Mouse (Mus musculus) stomach, postnatal 0 days (tissue): ENCODE data around the gene Lefty2. TPM values are rescaled to one million over a fixed set of nuclear protein-coding genes. Genes with fewer than 3 reads are reported as not detected.

ENCODE experiments used
- ATAC-seq: fragments of 200-750 bp; cut with Nextera tagmentation; 2 replicates; pipeline ENCODE4 v1.8.0; 2017; ENCODE audit not compliant: low FRiP score, low TSS enrichment
- DNase-seq: peaks from one replicate; pipeline ENCODE4 v3.0.0-alpha.2; 2016; ENCODE audit warnings: low spot score
- H3K27ac ChIP-seq: fragments of 300-500 bp; sonication (generic); replicated peaks from 2 replicates; pipeline ENCODE4 v1.5.1; 2014; ENCODE audit warnings: mild to moderate bottlenecking, control low read depth
- H3K27me3 ChIP-seq: fragments of 300-500 bp; sonication (generic); 2 replicates; pipeline ENCODE4 v1.6.1; 2014; ENCODE audit warnings: low read length; ENCODE audit not compliant: control insufficient read depth, insufficient read depth
- H3K36me3 ChIP-seq: fragments of 300-500 bp; sonication (generic); 2 replicates; pipeline ENCODE4 v1.6.1; 2014; ENCODE audit warnings: low read length, mixed read lengths; ENCODE audit not compliant: control insufficient read depth, insufficient read depth
- H3K4me1 ChIP-seq: fragments of 300-500 bp; sonication (generic); replicated peaks from 2 replicates; pipeline ENCODE4 v1.6.1; 2014; ENCODE audit warnings: antibody characterized with exemption; ENCODE audit not compliant: control insufficient read depth, insufficient read depth
- H3K4me2 ChIP-seq: fragments of 300-500 bp; sonication (generic); replicated peaks from 2 replicates; pipeline ENCODE4 v1.6.1; 2014; ENCODE audit warnings: low read depth, mild to moderate bottlenecking, control low read depth, moderate library complexity
- H3K4me3 ChIP-seq: fragments of 300-500 bp; sonication (generic); 2 replicates; pipeline ENCODE4 v1.5.1; 2014; ENCODE audit warnings: low read depth, low read length, control low read depth
- H3K9ac ChIP-seq: fragments of 300-500 bp; sonication (generic); 2 replicates; pipeline ENCODE4 v1.6.1; 2014; ENCODE audit warnings: mild to moderate bottlenecking, low read length, control low read depth, mixed read lengths
- H3K9me3 ChIP-seq: fragments of 300-500 bp; sonication (generic); 2 replicates; pipeline ENCODE4 v1.6.1; 2016; ENCODE audit warnings: low read length; ENCODE audit not compliant: control insufficient read depth
- CTCF ChIP-seq: IDR thresholded peaks from 2 replicates; pipeline ENCODE4 v1.5.1; 2016; ENCODE audit warnings: antibody characterized with exemption, low read depth, mild to moderate bottlenecking, moderate library complexity
- EP300 ChIP-seq: optimal IDR thresholded peaks from 2 replicates; pipeline ENCODE3; 2016; ENCODE audit warnings: antibody characterized with exemption
- WGBS: fragments of 180-500 bp; shearing (Covaris S2); extraction: QIAGEN DNeasy Blood & Tissue Kit; methylation state at CpG from one replicate; pipeline ENCODE4 v1.1.7; 2014; 5-methylcytosine and 5-hydroxymethylcytosine counted together
- polyA plus RNA-seq: library from polyadenylated mRNA; unstranded; fragments of >200 nt; fragmentation: Nextera tagmentation; extraction: Ambion mirVana; gene quantifications from 2 replicates; pipeline ENCODE4 v1.2.1, GENCODE M21; 2015

Lefty2 gene
- polyA plus RNA-seq, 1 experiment from 2014 or later, result 0.13 TPM

DNA sequence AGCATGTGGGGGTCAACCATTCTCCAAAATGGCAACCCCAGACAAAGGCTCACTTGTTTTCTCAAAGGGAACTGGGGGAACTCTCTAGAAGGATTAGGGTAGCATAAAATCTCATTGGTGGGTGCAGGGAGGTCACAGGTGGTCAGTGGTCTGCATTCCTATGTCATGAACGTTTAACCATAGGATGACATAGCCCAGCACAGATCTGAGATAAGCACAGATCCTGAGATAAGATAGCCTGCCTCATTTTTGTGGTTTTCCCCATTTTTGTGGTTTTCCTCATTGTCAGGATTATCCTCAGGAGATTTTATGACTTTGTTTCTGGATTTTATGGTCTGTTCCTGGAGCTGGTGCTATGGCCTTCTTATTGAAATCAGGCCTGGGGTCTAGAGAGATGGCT, 24.1 kb downstream of the Lefty2 start:
- ATAC-seq, result no peak

DNA sequence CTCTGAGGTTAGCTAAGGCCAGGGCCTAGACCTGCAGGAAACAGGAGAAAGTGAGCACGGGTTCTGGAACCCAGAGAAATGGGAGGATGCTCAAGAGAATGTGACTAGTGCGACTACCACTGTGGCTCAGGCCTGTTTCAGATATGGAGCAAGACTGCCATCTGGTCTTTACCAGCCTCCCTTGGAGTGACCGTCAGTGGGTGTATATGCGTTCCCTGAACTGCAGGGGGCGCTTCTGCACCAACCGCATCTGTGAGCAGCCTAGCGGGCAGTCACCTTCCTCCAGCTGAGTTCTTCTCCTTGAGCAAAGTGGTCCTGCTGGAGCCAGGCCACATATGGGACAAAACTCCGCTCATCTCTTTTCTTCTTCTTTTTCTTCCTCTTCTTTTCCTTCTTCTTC, 26.8 kb downstream of the Lefty2 start:
- ATAC-seq, result peak; percentile 50
- DNase-seq, result peak; percentile 62
- H3K9me3 ChIP-seq, result no peaks in the 10 kb centered on the region
- H3K9ac ChIP-seq, result no peak overlapping the region
- TF ChIP-seq EP300 (no peak), CTCF (peak; percentile 72)
- no peak overlapping the region for H3K4me2 ChIP-seq
- no peak overlapping the region for H3K27ac ChIP-seq
- no peaks in the 10 kb centered on the region for H3K27me3 ChIP-seq
- H3K36me3 ChIP-seq, result no peaks in the 10 kb centered on the region
- WGBS, result 46% methylated on average over 8 of the region's 8 CpGs
- H3K4me3 ChIP-seq, result no peak overlapping the region
- no peaks in the 10 kb centered on the region for H3K4me1 ChIP-seq

More for the DNA sequence above, 24.1 kb downstream of the Lefty2 start:
- Histone ChIP-seq H3K4me1 (no peaks in the 10 kb centered on the region), H3K9me3 (no peaks in the 10 kb centered on the region), H3K27ac (no peak overlapping the region), H3K36me3 (no peaks in the 10 kb centered on the region), H3K4me3 (no peak overlapping the region), H3K27me3 (no peaks in the 10 kb centered on the region), H3K4me2 (no peak overlapping the region), H3K9ac (no peak overlapping the region)
- DNase-seq, result no peak
- no peak for TF ChIP-seq CTCF
- no peak for TF ChIP-seq EP300
- WGBS, result 17% methylated on average over 1 of the region's 1 CpGs

DNA sequence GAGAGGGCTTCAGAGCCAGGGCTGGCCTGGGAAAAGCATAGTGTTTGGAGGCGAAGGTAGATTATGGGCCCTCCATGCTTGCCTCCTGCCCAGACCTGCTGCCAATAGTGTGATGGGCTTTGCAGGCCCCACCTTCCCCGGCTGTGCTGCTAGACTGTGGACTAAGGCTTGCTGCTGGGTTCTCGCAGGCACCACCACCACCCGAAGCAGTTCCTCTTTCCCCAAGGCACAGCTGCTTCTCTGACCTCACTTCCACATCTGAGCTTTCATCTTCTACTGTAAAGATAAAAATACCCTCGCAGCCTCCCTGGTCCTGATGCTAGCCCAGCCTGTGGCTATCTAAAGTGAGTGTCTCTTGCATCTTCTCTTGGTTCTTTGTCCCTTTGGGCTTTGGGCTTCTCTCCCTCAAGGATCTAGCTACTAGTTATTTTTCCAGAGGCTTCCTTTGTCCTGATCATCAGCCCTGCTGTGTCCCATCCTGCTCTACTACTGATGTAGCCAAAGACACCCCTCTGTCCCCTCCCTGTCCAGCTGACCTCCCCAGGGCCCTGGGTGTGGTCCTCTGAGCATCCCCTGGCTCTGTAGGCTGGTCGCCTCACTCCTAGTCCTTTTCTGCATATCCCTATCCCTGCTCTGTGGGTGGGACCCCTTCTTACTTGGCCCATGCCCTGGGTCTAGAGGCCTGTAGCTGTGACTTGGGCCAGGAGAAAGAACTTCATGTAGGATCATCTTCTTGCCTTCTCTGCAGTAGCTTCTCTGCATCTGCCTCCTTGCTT, 29.6 kb downstream of the Lefty2 start:
- H3K27ac ChIP-seq, result no peak overlapping the region
- no peaks in the 10 kb centered on the region for H3K36me3 ChIP-seq
- 68% methylated on average over 6 of the region's 6 CpGs for WGBS
- ATAC-seq, result no peak
- no peak for DNase-seq
- H3K4me3 ChIP-seq, result no peak overlapping the region
- H3K27me3 ChIP-seq, result no peaks in the 10 kb centered on the region
- no peak overlapping the region for H3K4me2 ChIP-seq
- no peak for TF ChIP-seq EP300
- TF ChIP-seq CTCF, result no peak
- no peaks in the 10 kb centered on the region for H3K9me3 ChIP-seq
- H3K4me1 ChIP-seq, result no peaks in the 10 kb centered on the region
- H3K9ac ChIP-seq, result no peak overlapping the region

DNA sequence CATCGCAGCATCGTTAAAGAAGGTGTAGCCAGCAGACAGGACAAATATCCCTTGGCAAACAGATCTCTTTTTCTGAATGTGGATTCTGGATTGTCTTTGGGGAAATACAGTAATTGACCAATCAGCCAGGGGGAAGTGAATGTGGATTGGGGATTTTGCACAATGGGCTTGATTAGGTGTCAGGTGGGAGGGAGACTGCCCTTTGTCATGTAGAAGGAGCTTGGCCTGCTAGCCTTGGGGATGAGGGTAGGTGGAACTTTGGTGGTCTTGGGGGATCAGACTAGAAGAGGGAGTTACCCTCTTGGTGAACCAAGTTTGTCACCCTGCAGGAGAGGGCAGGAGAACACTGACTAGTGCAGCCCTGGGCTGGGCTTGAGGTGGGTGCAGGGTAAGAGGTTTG, 31.8 kb downstream of the Lefty2 start:
- DNase-seq, result no peak
- Histone ChIP-seq H3K4me2 (no peak overlapping the region), H3K27me3 (no peaks in the 10 kb centered on the region; the same call in 1 of the 2 replicates), H3K36me3 (no peaks in the 10 kb centered on the region), H3K9me3 (no peaks in the 10 kb centered on the region), H3K4me3 (no peak overlapping the region), H3K9ac (no peak overlapping the region), H3K4me1 (no peaks in the 10 kb centered on the region), H3K27ac (no peak overlapping the region)
- no peak for TF ChIP-seq EP300
- TF ChIP-seq CTCF, result no peak
- ATAC-seq, result no peak
- 49% methylated on average over 2 of the region's 2 CpGs for WGBS

DNA sequence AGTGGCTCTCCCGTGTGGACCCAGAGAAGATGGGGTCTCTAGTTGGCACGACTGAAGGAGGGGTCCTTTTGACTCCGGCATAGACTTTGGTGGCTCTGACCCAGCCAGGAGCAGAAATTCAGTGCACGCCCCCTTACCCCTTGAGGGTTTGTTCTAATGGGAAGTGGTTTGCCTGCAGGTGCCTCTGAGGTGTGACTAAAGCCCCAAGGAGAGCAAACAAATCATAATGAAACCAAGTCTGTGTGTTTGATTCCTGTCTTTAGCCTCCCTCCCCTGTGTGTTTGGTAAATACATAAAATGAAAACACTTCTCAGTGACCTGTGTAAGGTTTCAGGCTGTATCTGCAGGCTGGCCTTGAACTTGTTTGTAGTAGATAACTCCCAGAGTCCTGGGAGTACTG, 33.4 kb downstream of the Lefty2 start:
- DNase-seq, result no peak
- ATAC-seq, result peak; percentile 21; the same call in 1 of the 2 replicates
- no peak overlapping the region for H3K4me3 ChIP-seq
- H3K9ac ChIP-seq, result no peak overlapping the region
- no peaks in the 10 kb centered on the region; the same call in 1 of the 2 replicates for H3K27me3 ChIP-seq
- H3K36me3 ChIP-seq, result no peaks in the 10 kb centered on the region
- no peaks in the 10 kb centered on the region for H3K9me3 ChIP-seq
- H3K27ac ChIP-seq, result no peak overlapping the region
- H3K4me2 ChIP-seq, result no peak overlapping the region
- TF ChIP-seq CTCF, result no peak
- TF ChIP-seq EP300, result no peak
- H3K4me1 ChIP-seq, result no peaks in the 10 kb centered on the region
- WGBS, result 57% methylated on average over 4 of the region's 4 CpGs

DNA sequence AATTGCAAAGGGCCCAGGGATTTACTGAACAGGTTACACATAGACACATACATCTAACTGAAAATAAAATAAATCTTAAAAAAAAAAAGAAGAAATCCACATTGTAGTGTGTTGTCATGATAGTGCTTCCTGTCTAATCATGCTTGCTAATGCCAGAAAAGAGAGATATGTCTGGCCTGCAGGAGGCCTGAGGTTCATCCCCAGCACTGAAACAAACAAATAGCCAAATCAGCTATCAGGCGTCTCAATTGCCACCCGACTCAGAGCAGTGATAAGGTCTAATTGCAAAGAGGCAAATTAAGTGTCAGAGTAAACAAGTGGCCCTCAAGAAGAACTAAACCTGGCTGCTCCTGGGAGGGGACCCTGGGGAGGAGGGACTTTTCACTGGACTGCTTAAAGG, 36.7 kb downstream of the Lefty2 start:
- no peak for DNase-seq
- 0 out of 2 replicates have a peak, but pooled peaks cover 2% of the 10 kb centered on the region for H3K4me1 ChIP-seq
- H3K27me3 ChIP-seq, result no peaks in the 10 kb centered on the region; the same call in 1 of the 2 replicates
- no peak overlapping the region for H3K4me2 ChIP-seq
- 37% methylated on average over 2 of the region's 2 CpGs for WGBS
- no peaks in the 10 kb centered on the region for H3K36me3 ChIP-seq
- TF ChIP-seq CTCF, result no peak
- no peak for TF ChIP-seq EP300
- no peak overlapping the region for H3K27ac ChIP-seq
- no peak overlapping the region for H3K4me3 ChIP-seq
- H3K9me3 ChIP-seq, result no peaks in the 10 kb centered on the region
- no peak overlapping the region for H3K9ac ChIP-seq
- no peak for ATAC-seq
